Mouse (Mus musculus): ENCODE data around the gene Rab26. TPM values are rescaled to one million over a fixed set of nuclear protein-coding genes. Genes with fewer than 3 reads are reported as not detected.

Rab26 gene
- polyA plus RNA-seq, 1 experiment: 21.7 TPM

DNA sequence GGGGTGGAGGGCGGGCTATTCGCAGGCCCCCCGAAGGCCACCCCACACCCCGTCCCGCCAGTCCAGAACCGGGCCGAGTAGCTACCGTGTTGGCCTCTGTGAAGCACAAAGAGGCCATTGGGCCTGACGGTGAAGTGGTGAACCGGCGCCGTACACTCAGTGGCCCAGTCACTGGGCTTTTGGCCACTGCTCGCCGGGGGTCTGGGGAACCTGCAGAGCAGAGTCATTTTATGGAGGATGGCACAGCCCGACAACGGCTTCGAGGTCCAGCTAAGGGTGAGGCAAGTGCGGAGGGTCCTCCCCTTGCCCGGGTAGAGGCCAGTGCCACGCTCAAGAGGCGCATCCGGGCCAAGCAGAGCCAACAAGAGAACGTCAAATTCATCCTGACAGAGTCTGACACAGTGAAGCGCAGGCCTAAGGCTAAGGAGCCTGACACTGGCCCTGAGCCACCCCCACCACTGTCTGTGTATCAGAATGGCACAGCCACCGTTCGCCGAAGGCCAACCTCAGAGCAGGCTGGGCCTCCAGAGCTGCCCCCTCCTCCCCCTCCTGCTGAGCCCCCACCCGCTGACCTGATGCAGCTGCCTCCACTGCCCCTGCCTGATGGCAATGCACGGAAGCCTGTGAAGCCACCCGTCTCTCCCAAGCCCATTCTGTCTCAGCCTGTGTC is 28.6 kb downstream of the Rab26 start:
- H3K27me3 ChIP-seq (ENCODE audit: control insufficient read depth, insufficient read depth, low read length): no peaks in the 10 kb centered on the region
- DNase-seq: no peak
- 52% methylated on average over 30 of the region's 30 CpGs for WGBS
- H3K4me3 ChIP-seq (replicated peaks; ENCODE audit: insufficient read depth, low read depth, low read length): no peak overlapping the region
- no peak overlapping the region for H3K27ac ChIP-seq (ENCODE audit: insufficient read depth, low read length)
- H3K4me1 ChIP-seq (ENCODE audit: control insufficient read depth, insufficient read depth, low read length): peaks cover 19% of the 10 kb centered on the region
- TF ChIP-seq POLR2A (IDR thresholded peaks at IDR 0.05; ENCODE audit: borderline replicate concordance, insufficient read depth, low read length) (no peak), CTCF (IDR thresholded peaks at IDR 0.05; ENCODE audit: borderline replicate concordance, insufficient read depth, low read depth, low read length) (no peak)

DNA sequence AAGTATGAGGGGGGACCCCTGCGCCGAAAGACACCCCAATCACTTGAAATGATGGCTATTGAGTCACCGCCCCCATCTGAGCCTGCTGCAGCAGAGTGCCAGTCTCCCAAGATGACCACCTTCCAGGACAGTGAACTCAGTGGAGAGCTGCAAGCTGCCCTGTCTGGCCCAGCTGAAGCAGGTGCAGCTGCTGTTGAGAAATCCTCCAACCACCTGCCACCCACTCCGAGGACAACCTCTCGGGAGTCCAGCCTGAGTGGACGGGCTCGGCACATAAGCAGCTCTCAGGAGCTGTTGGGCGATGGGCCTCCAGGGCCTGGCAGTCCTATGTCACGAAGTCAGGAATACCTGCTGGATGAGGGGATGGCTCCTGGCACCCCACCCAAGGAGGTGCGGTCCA is 29.9 kb downstream of the Rab26 start:
- 84% methylated on average over 10 of the region's 10 CpGs for WGBS
- no peak overlapping the region for H3K27ac ChIP-seq (ENCODE audit: insufficient read depth, low read length)
- DNase-seq: no peak

GRCm38 (mm10) chr17:24502208-24502607 is 31.8 kb downstream of the Rab26 start:
- H3K27ac ChIP-seq (ENCODE audit: insufficient read depth, low read length): no peak overlapping the region
- WGBS: 33% methylated on average over 11 of the region's 11 CpGs
- no peak for TF ChIP-seq CTCF (IDR thresholded peaks at IDR 0.05; ENCODE audit: borderline replicate concordance, insufficient read depth, low read depth, low read length)
- TF ChIP-seq POLR2A (IDR thresholded peaks at IDR 0.05; ENCODE audit: borderline replicate concordance, insufficient read depth, low read length): no peak
- peaks cover 17% of the 10 kb centered on the region for H3K4me1 ChIP-seq (ENCODE audit: control insufficient read depth, insufficient read depth, low read length)
- H3K4me3 ChIP-seq (replicated peaks; ENCODE audit: insufficient read depth, low read depth, low read length): no peak overlapping the region
- no peak for DNase-seq
- no peaks in the 10 kb centered on the region for H3K27me3 ChIP-seq (ENCODE audit: control insufficient read depth, insufficient read depth, low read length)

More for the DNA sequence above, 29.9 kb downstream of the Rab26 start:
- TF ChIP-seq CTCF (IDR thresholded peaks at IDR 0.05; ENCODE audit: borderline replicate concordance, insufficient read depth, low read depth, low read length) (no peak), POLR2A (IDR thresholded peaks at IDR 0.05; ENCODE audit: borderline replicate concordance, insufficient read depth, low read length) (no peak)
- H3K4me3 ChIP-seq (replicated peaks; ENCODE audit: insufficient read depth, low read depth, low read length): no peak overlapping the region
- no peaks in the 10 kb centered on the region for H3K27me3 ChIP-seq (ENCODE audit: control insufficient read depth, insufficient read depth, low read length)
- peaks cover 19% of the 10 kb centered on the region for H3K4me1 ChIP-seq (ENCODE audit: control insufficient read depth, insufficient read depth, low read length)

GRCm38 (mm10) chr17:24496026-24496425 is 38.0 kb downstream of the Rab26 start:
- H3K27me3 ChIP-seq (ENCODE audit: control insufficient read depth, insufficient read depth, low read length): no peaks in the 10 kb centered on the region
- no peak for DNase-seq
- peaks cover 4% of the 10 kb centered on the region; the same call in 1 of the 2 replicates for H3K4me1 ChIP-seq (ENCODE audit: control insufficient read depth, insufficient read depth, low read length)
- 21% methylated on average over 1 of the region's 1 CpGs for WGBS
- no peak for TF ChIP-seq CTCF (IDR thresholded peaks at IDR 0.05; ENCODE audit: borderline replicate concordance, insufficient read depth, low read depth, low read length)
- TF ChIP-seq POLR2A (IDR thresholded peaks at IDR 0.05; ENCODE audit: borderline replicate concordance, insufficient read depth, low read length): no peak
- no peak overlapping the region for H3K4me3 ChIP-seq (replicated peaks; ENCODE audit: insufficient read depth, low read depth, low read length)
- H3K27ac ChIP-seq (ENCODE audit: insufficient read depth, low read length): no peak overlapping the region

DNA sequence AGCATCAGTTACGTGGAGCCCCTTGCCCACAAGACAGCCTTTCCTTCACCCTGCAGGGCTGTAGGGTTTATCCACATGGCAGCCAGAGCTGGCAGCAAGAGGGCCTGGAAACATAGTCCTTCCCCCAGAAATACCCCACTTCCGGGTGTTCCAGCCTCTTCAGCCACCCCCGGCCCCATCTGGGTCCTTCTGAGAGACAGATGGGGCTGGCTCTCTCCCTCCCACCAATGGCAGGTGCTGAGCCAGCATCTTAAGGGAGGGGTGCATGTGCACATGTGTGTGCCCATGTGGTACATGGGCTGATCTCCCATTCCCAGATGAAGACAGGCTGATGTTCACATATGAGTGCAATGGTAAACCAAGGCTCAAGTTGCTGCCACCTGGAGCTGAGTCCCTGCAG is 38.6 kb downstream of the Rab26 start:
- Histone ChIP-seq H3K4me1 (ENCODE audit: control insufficient read depth, insufficient read depth, low read length) (peaks cover 4% of the 10 kb centered on the region; the same call in 1 of the 2 replicates), H3K27me3 (ENCODE audit: control insufficient read depth, insufficient read depth, low read length) (no peaks in the 10 kb centered on the region), H3K27ac (ENCODE audit: insufficient read depth, low read length) (peak overlapping the region; percentile 61; the same call in 1 of the 2 replicates), H3K4me3 (replicated peaks; ENCODE audit: insufficient read depth, low read depth, low read length) (no peak overlapping the region)
- TF ChIP-seq POLR2A (IDR thresholded peaks at IDR 0.05; ENCODE audit: borderline replicate concordance, insufficient read depth, low read length): no peak
- no peak for TF ChIP-seq CTCF (IDR thresholded peaks at IDR 0.05; ENCODE audit: borderline replicate concordance, insufficient read depth, low read depth, low read length)
- WGBS: 37% methylated on average over 3 of the region's 3 CpGs
- no peak for DNase-seq

- H3K27me3 ChIP-seq (ENCODE audit: control insufficient read depth, insufficient read depth, low read length): no peaks in the 10 kb centered on the region
- TF ChIP-seq CTCF (IDR thresholded peaks at IDR 0.05; ENCODE audit: borderline replicate concordance, insufficient read depth, low read depth, low read length): peak; percentile 68
- no peak for TF ChIP-seq POLR2A (IDR thresholded peaks at IDR 0.05; ENCODE audit: borderline replicate concordance, insufficient read depth, low read length)
- no peak overlapping the region for H3K4me3 ChIP-seq (replicated peaks; ENCODE audit: insufficient read depth, low read depth, low read length)
- peak in 1 of 2 experiments; percentile 52 for DNase-seq
- 24% methylated on average over 2 of the region's 2 CpGs for WGBS
- peak overlapping the region; percentile 61; the same call in 1 of the 2 replicates for H3K27ac ChIP-seq (ENCODE audit: insufficient read depth, low read length)
- peaks cover 8% of the 10 kb centered on the region for H3K4me1 ChIP-seq (ENCODE audit: control insufficient read depth, insufficient read depth, low read length)
These were observed 39.2 kb downstream of the Rab26 start for GRCm38 (mm10) chr17:24494627-24495335.

DNA sequence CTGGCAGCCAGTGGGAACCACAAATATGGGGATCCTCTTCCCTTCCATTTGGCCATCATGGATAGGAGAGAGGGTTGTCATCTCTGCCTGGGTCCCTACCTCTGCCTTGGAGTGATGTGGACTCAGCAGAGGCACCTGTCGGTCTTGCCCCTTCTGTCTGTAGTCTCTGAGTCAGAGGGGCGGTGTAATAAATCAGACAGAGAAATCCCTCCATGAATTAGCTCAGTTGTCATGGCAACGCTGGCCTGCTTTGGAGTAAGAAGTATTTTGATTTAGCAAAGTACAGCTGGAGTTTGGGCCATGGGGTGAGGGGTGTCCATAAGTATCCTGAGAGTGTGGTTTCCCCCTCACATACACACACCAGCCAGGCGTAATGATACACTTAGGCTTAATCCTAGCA is 43.6 kb downstream of the Rab26 start:
- H3K27ac ChIP-seq (ENCODE audit: insufficient read depth, low read length): no peak overlapping the region
- peak in 1 of 2 experiments; percentile 13 for DNase-seq

More for the DNA sequence above, 43.6 kb downstream of the Rab26 start:
- Histone ChIP-seq H3K4me1 (ENCODE audit: control insufficient read depth, insufficient read depth, low read length) (peaks cover 13% of the 10 kb centered on the region), H3K27me3 (ENCODE audit: control insufficient read depth, insufficient read depth, low read length) (no peaks in the 10 kb centered on the region), H3K4me3 (replicated peaks; ENCODE audit: insufficient read depth, low read depth, low read length) (no peak overlapping the region)
- TF ChIP-seq POLR2A (IDR thresholded peaks at IDR 0.05; ENCODE audit: borderline replicate concordance, insufficient read depth, low read length) (no peak), CTCF (IDR thresholded peaks at IDR 0.05; ENCODE audit: borderline replicate concordance, insufficient read depth, low read depth, low read length) (no peak)
- 78% methylated on average over 4 of the region's 4 CpGs for WGBS

Data from cerebellum, adult 2 months (tissue).